Mouse (Mus musculus): Measurements from ENCODE around the gene Mea1. TPM values are rescaled to one million over a fixed set of nuclear protein-coding genes. Genes with fewer than 3 reads are reported as not detected.

Gene Mea1
- polyA plus RNA-seq, 1 experiment from 2014 or later, result 77.4 TPM

DNA sequence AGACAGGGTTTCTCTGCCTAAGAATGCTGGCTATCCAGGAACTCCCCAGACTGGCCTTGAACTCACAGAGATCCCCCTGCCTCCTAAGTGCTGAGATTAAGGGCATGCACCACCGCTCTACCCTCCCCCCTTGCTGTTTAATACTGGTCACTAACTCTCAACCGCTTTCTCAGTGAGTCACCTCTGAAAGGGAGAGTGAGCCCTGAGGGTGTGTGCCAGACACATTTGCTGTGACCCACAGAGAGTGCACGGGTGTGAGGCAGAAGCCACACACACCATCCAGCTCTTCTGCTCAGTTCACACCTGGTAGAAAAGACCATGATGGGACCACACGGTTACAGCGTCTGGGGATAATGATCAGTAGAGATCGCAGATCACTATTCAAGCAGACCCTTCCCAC lies 19.9 kb downstream of the Mea1 start:
- WGBS (ENCODE audit: insufficient replicate concordance), result 85% methylated on average over 6 of the region's 6 CpGs
- peaks cover 34% of the 10 kb centered on the region for H3K36me3 ChIP-seq
- no peaks in the 10 kb centered on the region for H3K27me3 ChIP-seq (replicated peaks)
- no peak overlapping the region for H3K4me3 ChIP-seq
- no peaks in the 10 kb centered on the region for H3K9me3 ChIP-seq (replicated peaks)
- H3K4me1 ChIP-seq, result peaks cover 42% of the 10 kb centered on the region
- ATAC-seq, result no peak
- H3K27ac ChIP-seq, result no peak overlapping the region
- H3K9ac ChIP-seq, result no peak overlapping the region
- H3K4me2 ChIP-seq, result no peak overlapping the region

DNA sequence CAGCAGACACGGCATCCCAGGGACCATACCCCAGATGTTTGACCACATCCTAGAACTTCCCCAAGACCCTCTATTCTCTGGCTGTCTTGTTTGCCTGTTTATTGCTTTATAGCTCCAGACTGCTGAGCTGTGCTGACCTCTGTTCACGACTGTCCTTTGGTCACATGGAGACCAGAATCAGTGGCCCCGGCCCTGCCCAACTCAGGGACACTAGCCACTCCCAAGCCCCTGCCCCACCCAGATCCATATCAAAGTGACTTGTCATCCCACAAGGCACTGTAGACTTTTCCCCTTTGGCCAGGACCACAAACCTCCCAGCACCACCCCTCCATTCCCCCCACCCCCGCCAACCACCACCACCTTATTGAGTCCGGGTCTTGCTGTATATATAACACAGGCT lies 20.7 kb downstream of the Mea1 start:
- Histone ChIP-seq H3K27ac (no peak overlapping the region), H3K9me3 (replicated peaks) (no peaks in the 10 kb centered on the region), H3K27me3 (replicated peaks) (no peaks in the 10 kb centered on the region), H3K4me3 (no peak overlapping the region), H3K4me2 (no peak overlapping the region), H3K4me1 (peaks cover 49% of the 10 kb centered on the region), H3K9ac (no peak overlapping the region), H3K36me3 (peaks cover 33% of the 10 kb centered on the region)
- no peak for ATAC-seq
- WGBS (ENCODE audit: insufficient replicate concordance), result 57% methylated on average over 5 of the region's 5 CpGs

DNA sequence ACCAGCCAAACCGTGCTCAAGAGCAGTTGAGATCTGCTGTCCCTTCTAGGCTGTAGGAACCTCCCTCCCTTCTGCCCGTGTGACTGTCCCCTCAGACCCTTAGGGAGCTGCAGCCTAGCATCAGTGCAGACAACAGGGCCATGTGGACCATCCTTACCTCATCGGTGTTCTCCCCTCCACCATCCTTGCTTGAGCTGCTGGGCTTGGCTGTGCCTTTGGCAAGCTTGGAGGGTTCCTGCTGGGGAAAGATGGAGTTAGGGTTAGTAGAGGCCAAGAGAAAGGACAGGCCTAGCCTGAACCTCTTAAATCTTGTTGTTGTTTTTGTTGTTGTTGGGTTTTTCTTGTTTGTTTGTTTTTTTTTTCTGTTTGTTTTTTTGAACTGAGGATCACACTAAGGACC lies 21.3 kb downstream of the Mea1 start:
- H3K4me3 ChIP-seq, result no peak overlapping the region

DNA sequence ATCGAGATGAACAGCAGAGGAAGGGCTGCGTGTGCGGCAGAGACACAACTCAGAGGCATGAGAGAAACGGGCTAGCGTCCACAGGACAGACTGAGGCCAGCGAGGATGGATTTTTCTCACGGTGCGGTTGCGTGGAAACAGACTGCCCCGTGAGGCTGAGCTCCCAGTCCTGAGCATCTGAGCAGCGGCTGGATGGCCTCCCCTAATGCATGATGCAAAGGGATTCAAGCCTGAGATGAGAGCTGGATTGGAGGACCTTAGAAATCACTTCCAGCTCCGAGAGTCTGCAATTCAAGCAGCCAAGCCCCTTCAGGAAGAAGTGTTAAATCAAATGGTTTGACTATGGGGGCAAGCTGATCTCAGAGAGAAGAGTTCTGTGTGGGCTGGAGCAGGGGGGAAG lies 22.9 kb downstream of the Mea1 start:
- no peak for ATAC-seq
- Histone ChIP-seq H3K9me3 (replicated peaks) (no peaks in the 10 kb centered on the region), H3K9ac (peak overlapping the region; percentile 9; the same call in 1 of the 2 replicates), H3K36me3 (peaks cover 33% of the 10 kb centered on the region), H3K27ac (0 out of 2 replicates have a peak overlapping the region, but pooled peaks have one; percentile 28), H3K4me3 (no peak overlapping the region), H3K4me2 (no peak overlapping the region), H3K27me3 (replicated peaks) (no peaks in the 10 kb centered on the region), H3K4me1 (peaks cover 63% of the 10 kb centered on the region)
- WGBS (ENCODE audit: insufficient replicate concordance), result 84% methylated on average over 12 of the region's 12 CpGs

More for the DNA sequence above, 21.3 kb downstream of the Mea1 start:
- Histone ChIP-seq H3K36me3 (peaks cover 33% of the 10 kb centered on the region), H3K9me3 (replicated peaks) (no peaks in the 10 kb centered on the region), H3K27me3 (replicated peaks) (no peaks in the 10 kb centered on the region), H3K4me2 (no peak overlapping the region), H3K4me1 (peaks cover 50% of the 10 kb centered on the region), H3K27ac (no peak overlapping the region), H3K9ac (no peak overlapping the region)
- no peak for ATAC-seq
- 77% methylated on average over 3 of the region's 3 CpGs for WGBS (ENCODE audit: insufficient replicate concordance)

DNA sequence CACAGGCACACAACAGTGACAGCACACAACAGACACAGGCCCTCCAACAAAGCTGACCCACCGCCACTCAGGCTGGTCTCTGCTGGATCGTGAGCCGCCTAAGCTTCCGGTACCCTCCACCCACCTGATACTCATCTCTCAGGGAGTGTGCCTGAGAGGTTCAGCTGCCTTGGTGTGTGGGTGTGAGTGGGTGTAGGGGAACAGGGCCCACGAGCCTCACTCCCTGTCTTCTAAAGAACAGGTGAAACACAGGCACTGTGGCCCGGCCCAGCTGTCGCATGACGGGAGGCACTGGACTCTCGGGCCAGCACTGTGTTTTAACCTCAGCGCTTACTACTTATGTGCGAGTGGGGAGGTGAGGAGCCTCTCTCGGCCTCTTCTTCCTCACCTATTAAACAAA lies 23.5 kb downstream of the Mea1 start:
- peaks cover 33% of the 10 kb centered on the region for H3K36me3 ChIP-seq
- H3K4me2 ChIP-seq, result peak overlapping the region; percentile 10; the same call in 1 of the 2 replicates
- H3K4me1 ChIP-seq, result peaks cover 63% of the 10 kb centered on the region
- no peaks in the 10 kb centered on the region for H3K27me3 ChIP-seq (replicated peaks)
- WGBS (ENCODE audit: insufficient replicate concordance), result 62% methylated on average over 12 of the region's 12 CpGs
- no peak overlapping the region for H3K4me3 ChIP-seq
- H3K9ac ChIP-seq, result peak overlapping the region; percentile 9
- 0 out of 2 replicates have a peak overlapping the region, but pooled peaks have one; percentile 28 for H3K27ac ChIP-seq
- no peaks in the 10 kb centered on the region for H3K9me3 ChIP-seq (replicated peaks)
- ATAC-seq, result no peak

DNA sequence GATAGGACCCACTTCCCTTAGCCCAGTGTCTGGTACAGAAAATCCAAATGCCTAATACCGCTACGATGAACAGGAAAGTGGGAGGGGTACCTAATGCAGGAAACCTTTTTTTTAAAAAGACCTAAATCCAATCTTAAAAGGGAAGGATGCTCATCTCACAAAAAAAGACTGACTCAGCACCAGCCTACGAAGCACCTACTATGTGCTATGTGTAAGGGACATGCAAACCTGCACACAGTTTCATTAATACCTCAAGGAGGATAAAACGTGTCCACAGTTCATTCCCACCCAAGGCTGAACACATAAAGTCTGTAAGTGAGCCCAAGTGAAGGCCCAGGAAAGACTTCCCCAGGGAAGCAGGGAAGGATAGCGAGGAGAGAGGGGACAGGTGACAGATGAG lies 23.9 kb downstream of the Mea1 start:
- H3K36me3 ChIP-seq, result peaks cover 33% of the 10 kb centered on the region
- ATAC-seq, result no peak
- peaks cover 63% of the 10 kb centered on the region for H3K4me1 ChIP-seq
- H3K9ac ChIP-seq, result peak overlapping the region; percentile 93; the same call in 1 of the 2 replicates
- 83% methylated on average over 5 of the region's 5 CpGs for WGBS (ENCODE audit: insufficient replicate concordance)
- peak overlapping the region; percentile 95 for H3K4me2 ChIP-seq
- no peak overlapping the region for H3K4me3 ChIP-seq
- no peaks in the 10 kb centered on the region for H3K9me3 ChIP-seq (replicated peaks)
- H3K27ac ChIP-seq, result no peak overlapping the region
- H3K27me3 ChIP-seq (replicated peaks), result no peaks in the 10 kb centered on the region

DNA sequence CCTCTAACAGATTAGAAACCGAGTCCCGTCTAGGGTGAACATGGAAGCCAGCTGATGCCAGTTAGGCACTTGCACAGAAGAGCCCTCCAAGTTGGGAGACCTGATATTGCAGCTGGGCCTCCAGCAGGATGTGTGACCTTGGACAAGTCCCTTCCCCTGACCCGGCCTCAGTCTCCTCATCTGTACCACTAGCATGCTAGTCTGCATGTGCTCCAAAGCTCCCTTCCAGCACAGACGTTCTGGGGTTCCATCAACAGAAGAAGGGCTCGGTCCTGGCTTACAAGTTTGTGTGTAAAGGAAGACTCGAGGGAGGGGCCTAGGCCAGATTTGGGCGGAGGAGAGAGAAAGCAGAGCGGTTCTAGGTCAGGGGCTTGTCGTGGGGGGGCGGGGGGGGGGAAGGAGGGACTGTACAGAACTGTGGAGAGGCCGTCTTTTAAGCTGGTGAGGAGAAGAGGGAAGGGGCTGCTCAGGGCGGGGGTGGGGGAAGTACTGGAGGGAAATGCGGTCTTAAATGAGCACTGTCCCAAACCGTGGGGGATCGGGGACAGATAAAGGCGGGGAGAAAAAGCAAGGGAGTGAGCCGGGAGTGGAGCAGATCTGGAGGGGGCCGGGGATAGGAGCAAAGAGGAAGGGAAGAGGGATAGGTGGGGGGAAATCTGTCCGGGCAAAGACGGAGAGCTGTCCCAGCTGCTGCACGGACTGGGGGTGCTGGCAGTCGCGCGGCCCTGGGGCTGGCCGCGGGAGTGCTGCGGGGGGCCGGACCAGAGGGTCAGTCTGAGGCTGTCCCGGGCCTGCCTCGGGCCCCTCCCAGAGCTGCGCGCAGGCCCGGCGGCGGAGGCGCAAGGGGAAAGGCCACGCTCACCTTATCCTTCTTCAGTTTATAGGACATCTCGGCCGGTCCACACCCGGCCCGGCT lies 25.6 kb downstream of the Mea1 start:
- Histone ChIP-seq H3K36me3 (peaks cover 19% of the 10 kb centered on the region), H3K4me3 (peak overlapping the region; percentile 88), H3K9ac (peak overlapping the region; percentile 93), H3K4me1 (peaks cover 60% of the 10 kb centered on the region), H3K9me3 (replicated peaks) (no peaks in the 10 kb centered on the region), H3K27me3 (replicated peaks) (no peaks in the 10 kb centered on the region), H3K4me2 (peak overlapping the region; percentile 95), H3K27ac (peak overlapping the region; percentile 89)
- peak; percentile 73 for ATAC-seq
- WGBS (ENCODE audit: insufficient replicate concordance), result 4% methylated on average over 35 of the region's 41 CpGs

DNA sequence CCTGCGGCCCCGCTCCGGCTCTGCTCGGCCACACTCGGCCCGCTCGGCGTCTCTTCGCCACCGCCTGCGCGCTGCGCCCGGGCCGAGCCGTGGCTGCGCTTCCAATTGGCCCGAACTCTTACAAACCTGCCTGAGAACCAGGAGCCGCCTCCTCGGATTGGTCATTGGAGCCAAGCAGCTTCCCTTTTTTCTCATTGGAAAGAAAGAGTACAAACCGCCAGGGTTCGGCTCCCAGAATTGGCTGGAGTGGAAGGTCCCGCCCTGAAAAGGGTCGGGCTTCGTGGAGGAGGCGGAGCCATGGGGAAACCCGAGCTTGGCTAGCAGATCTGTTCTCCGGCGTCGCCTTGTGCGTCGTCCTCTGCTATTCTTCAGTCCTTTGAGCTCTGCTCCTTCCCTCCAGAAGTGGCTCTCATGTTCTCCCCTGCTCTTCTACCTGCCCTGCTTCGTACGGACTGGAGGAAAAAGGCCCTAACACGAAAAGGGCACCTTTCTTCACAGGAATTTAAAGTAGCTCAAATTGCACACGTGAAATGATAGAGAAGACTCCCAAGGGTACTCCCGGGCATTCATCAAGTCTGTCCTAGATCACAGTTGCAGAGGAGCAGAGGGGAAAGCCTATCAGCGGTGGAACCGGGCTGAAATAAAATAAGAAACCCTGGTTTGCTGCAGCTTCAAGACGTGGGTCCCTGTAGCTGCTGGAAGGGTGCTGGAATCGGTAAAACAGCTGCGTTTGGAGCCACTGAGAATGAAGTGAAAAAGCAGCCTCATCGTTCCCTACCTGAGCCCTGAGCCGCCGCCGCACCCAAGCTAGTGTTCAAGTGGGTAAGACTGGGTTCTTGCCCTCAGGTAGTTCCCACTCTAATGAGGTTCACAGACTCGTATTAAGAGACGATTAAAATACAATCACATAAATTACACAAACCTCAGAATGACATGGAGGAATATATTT lies 26.6 kb downstream of the Mea1 start, which contains the start of gene Ppp2r5d:
Ppp2r5d (minus strand) TSS at position 225 of the 949 bp plus-strand sequence.
- under 1% methylated on average over 48 of the region's 48 CpGs for WGBS (ENCODE audit: insufficient replicate concordance)
- peak within 1 kb of the TSS; percentile 88 for H3K4me3 ChIP-seq
- H3K27ac ChIP-seq, result peak within 1 kb of the TSS; percentile 89
- peak within 1 kb of the TSS; percentile 95 for H3K4me2 ChIP-seq
- peaks cover 12% of the 10 kb centered on the region for H3K36me3 ChIP-seq
- peak; percentile 94 for ATAC-seq
- peaks cover 52% of the 10 kb centered on the region for H3K4me1 ChIP-seq
- H3K9me3 ChIP-seq (replicated peaks), result no peaks in the 10 kb centered on the region
- H3K9ac ChIP-seq, result peak within 1 kb of the TSS; percentile 93
- no peaks in the 10 kb centered on the region for H3K27me3 ChIP-seq (replicated peaks)

DNA sequence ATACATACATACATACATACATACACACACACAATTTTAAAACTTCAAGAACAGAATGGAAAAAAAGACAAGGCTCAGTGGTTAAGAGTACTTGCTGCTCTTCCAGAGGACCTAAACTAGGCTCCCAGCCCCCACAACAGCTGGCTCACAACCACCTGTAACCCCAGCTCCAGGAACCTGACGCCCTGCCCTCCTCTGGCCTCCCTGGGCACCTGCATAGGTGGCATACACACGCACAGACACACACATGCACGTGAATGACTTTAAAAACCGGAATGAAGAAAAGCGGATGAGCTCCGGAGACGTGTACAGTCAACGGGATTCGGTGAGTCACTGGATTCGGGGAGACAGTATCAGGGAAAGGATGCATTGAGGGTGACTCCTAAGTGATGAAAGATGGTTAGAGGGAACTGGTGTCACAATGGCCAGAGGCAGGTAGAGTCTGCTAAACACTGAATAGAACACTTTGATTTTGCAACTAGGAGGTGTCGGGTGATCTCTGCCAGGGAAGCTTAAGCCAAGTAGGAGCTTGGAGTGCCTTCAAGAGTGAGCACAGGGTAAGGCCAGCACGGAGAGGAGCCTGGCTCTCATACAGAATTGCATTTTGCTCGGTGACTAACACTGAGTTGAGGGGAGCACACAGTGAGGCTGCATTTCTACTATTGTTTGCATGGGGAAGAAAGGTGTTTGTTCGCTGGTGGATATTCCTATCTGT lies 27.9 kb downstream of the Mea1 start:
- Histone ChIP-seq H3K9me3 (replicated peaks) (no peaks in the 10 kb centered on the region), H3K27ac (no peak overlapping the region), H3K27me3 (replicated peaks) (no peaks in the 10 kb centered on the region), H3K4me3 (no peak overlapping the region), H3K36me3 (no peaks in the 10 kb centered on the region; the same call in 1 of the 2 replicates), H3K4me2 (peak overlapping the region; percentile 95), H3K9ac (no peak overlapping the region), H3K4me1 (peaks cover 49% of the 10 kb centered on the region)
- ATAC-seq, result no peak
- 85% methylated on average over 14 of the region's 14 CpGs for WGBS (ENCODE audit: insufficient replicate concordance)

DNA sequence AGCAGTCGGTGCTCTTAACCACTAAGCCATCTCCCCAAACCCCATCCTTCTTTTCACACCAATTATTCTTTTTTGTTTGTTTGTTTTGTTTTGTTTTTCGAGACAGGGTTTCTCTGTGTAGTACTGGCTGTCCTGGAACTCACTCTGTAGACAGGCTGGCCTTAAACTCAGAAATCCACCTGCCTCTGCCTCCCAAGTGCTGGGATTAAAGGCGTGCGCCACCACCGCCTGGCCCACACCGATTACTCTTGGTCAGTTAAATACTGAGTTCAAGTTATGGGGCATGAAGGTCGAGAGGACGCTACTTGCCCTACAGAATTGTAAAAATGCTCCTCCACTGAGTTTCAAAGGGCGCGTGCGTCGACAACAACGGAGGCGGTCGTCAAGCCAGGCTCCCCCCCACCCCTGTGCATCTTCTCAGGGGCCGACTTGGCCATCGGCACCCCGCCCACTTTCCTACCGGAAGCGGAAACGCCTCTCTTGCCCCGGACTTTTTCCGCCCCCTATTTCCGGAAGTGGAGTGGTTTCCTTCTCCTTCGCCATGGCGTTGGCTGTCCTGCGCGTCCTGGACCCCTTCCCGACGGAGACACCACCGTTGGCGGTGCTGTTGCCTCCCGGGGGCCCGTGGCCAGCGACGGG lies 32.5 kb downstream of the Mea1 start, which contains the start of gene Pex6:
Pex6 (plus strand) TSS at position 505 of the 639 bp plus-strand sequence.
- no peaks in the 10 kb centered on the region for H3K9me3 ChIP-seq (replicated peaks)
- peak within 1 kb of the TSS; percentile 100 for H3K4me3 ChIP-seq
- H3K4me1 ChIP-seq, result peaks cover 33% of the 10 kb centered on the region
- H3K27me3 ChIP-seq (replicated peaks), result no peaks in the 10 kb centered on the region
- peak within 1 kb of the TSS; percentile 97 for H3K4me2 ChIP-seq
- peak within 1 kb of the TSS; percentile 80 for H3K27ac ChIP-seq
- 6% methylated on average over 36 of the region's 36 CpGs for WGBS (ENCODE audit: insufficient replicate concordance)
- H3K36me3 ChIP-seq, result peaks cover 30% of the 10 kb centered on the region
- H3K9ac ChIP-seq, result peak within 1 kb of the TSS; percentile 98
- peak; percentile 86 for ATAC-seq

Data from liver, embryonic 12.5 days (tissue).